Mouse (Mus musculus) urinary bladder, adult 2 months (tissue): ENCODE data around the gene Tenm3. TPM values are rescaled to one million over a fixed set of nuclear protein-coding genes. Genes with fewer than 3 reads are reported as not detected.

Experiments
- DNase-seq: peaks from one replicate; pipeline ENCODE4 v3.0.0; 2022; ENCODE audit warnings: low spot score
- polyA plus RNA-seq: library from polyadenylated mRNA; depleted of rRNA; stranded (reverse); fragments of >200 nt; gene quantifications from 2 replicates; pipeline ENCODE4 v1.2.3, GENCODE M21; 2012

The Tenm3 gene
- polyA plus RNA-seq, 1 experiment = 7.7 TPM

- no peak for DNase-seq
Observed at GRCm38 (mm10) chr8:48450397-48451246, 393.1 kb downstream of the Tenm3 start.

GRCm38 (mm10) chr8:48449625-48450024 is 394.1 kb downstream of the Tenm3 start:
- DNase-seq = no peak

- no peak for DNase-seq
Observed at GRCm38 (mm10) chr8:48445690-48446089, 398.1 kb downstream of the Tenm3 start.

GRCm38 (mm10) chr8:48439491-48439890 is 404.3 kb downstream of the Tenm3 start:
- DNase-seq = no peak

GRCm38 (mm10) chr8:48437523-48438207 is 406.1 kb downstream of the Tenm3 start:
- DNase-seq = no peak

- DNase-seq = no peak
Observed at GRCm38 (mm10) chr8:48425101-48425500, 418.6 kb downstream of the Tenm3 start.

GRCm38 (mm10) chr8:48417714-48418113 is 426.0 kb downstream of the Tenm3 start:
- no peak for DNase-seq

- DNase-seq = no peak
Observed at GRCm38 (mm10) chr8:48410916-48411315, 432.8 kb downstream of the Tenm3 start.

- no peak for DNase-seq
Observed at GRCm38 (mm10) chr8:48400572-48400972, 443.2 kb downstream of the Tenm3 start.

GRCm38 (mm10) chr8:48385833-48386232 is 457.9 kb downstream of the Tenm3 start:
- no peak for DNase-seq

- DNase-seq = no peak
Observed at GRCm38 (mm10) chr8:48380035-48380434, 463.7 kb downstream of the Tenm3 start.

GRCm38 (mm10) chr8:48376774-48377173 is 467.0 kb downstream of the Tenm3 start:
- no peak for DNase-seq

GRCm38 (mm10) chr8:48375183-48375582 is 468.6 kb downstream of the Tenm3 start:
- no peak for DNase-seq

- DNase-seq = no peak
Observed at GRCm38 (mm10) chr8:48373404-48373803, 470.3 kb downstream of the Tenm3 start.

- no peak for DNase-seq
Observed at GRCm38 (mm10) chr8:48367164-48367563, 476.6 kb downstream of the Tenm3 start.

GRCm38 (mm10) chr8:48356849-48357248 is 486.9 kb downstream of the Tenm3 start:
- no peak for DNase-seq

GRCm38 (mm10) chr8:48353458-48353857 is 490.3 kb downstream of the Tenm3 start:
- DNase-seq = no peak

GRCm38 (mm10) chr8:48348901-48349300 is 494.9 kb downstream of the Tenm3 start:
- no peak for DNase-seq

GRCm38 (mm10) chr8:48348386-48348785 is 495.4 kb downstream of the Tenm3 start:
- no peak for DNase-seq

GRCm38 (mm10) chr8:48343067-48343420 is 500.7 kb downstream of the Tenm3 start:
- DNase-seq = no peak

- DNase-seq = no peak
Observed at GRCm38 (mm10) chr8:48342321-48343066, 501.3 kb downstream of the Tenm3 start.

- DNase-seq = no peak
Observed at GRCm38 (mm10) chr8:48341692-48342091, 502.1 kb downstream of the Tenm3 start.
